Mouse (Mus musculus) olfactory bulb, adult 2 months (tissue): ENCODE measurements around the gene Adam20.

Source experiments
- CTCF ChIP-seq: fragments of 200-500 bp; IDR thresholded peaks from 2 replicates; pipeline ENCODE4 v1.5.1; 2012; ENCODE audit warnings: low read depth, mild to moderate bottlenecking, low read length, moderate library complexity; ENCODE audit not compliant: insufficient read depth
- POLR2A ChIP-seq: fragments of 200-500 bp; IDR thresholded peaks from 2 replicates; pipeline ENCODE4 v1.6.1; 2012; ENCODE audit warnings: mild to moderate bottlenecking, low read depth, low read length, moderate library complexity; ENCODE audit not compliant: insufficient read depth

GRCm38 (mm10) chr8:40803379-40804079 is 10.5 kb downstream of the Adam20 start:
- no peak for TF ChIP-seq CTCF
- no peak for TF ChIP-seq POLR2A
